Mouse (Mus musculus) retina, embryonic 14.5 days (tissue): Measurements from ENCODE around the gene Marco.

Experiments
- DNase-seq: peaks from one replicate; pipeline ENCODE4 v3.0.0-alpha.2; 2015; ENCODE audit warnings: low spot score

The Marco gene

DNA sequence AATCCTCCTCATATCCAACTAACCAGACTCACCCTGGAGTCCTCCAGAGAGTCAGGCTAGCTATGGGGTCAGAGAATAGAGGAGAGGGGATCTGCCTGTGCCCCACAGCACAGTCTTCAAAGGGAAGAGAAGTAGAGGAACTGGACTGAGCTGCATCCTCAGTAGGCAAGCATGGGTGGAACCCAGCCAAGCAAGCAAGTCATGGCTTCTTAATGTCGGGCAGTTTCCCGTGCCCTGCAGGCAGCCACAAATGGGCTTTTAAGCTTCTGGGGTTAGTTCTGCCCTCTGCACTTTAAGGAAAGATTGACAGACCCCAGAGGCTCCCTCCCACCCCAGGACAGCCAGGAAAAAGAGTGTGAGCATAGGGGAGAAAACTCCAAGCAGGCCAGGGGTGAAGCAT, 63.2 kb downstream of the Marco start:
- no peak for DNase-seq

DNA sequence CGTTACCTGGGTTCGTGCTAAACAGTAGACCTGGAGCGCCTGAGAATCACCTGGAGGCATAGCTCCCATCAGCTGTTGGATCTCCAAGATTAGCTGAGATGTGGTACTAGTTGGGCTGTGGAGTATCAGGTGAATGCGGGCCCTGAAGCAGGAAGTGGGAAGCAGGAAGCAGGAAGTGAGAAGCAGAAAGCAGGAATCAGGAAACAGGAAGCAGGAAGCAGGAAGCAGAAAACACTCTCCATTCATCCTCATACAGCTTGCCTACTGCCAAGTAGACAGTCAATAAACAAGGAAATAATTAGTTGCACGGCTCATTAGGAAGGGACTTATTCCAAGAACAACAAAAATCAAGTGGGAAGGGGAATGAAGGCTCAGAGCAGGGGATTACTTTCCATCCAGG, 69.2 kb downstream of the Marco start:
- no peak for DNase-seq

GRCm38 (mm10) chr1:120430171-120430570, 74.7 kb downstream of the Marco start:
- no peak for DNase-seq

GRCm38 (mm10) chr1:120425587-120425986, 79.2 kb downstream of the Marco start:
- no peak for DNase-seq
